Mouse (Mus musculus): Measurements from ENCODE around the gene Pnkp. TPM values are rescaled to one million over a fixed set of nuclear protein-coding genes. Genes with fewer than 3 reads are reported as not detected.
"Not testable (repeated sequence)": the region's sequence is repeated elsewhere in the genome, so short reads cannot be mapped to it uniquely, and the experiment has no call there.

Pnkp gene
- polyA plus RNA-seq, 1 experiment from 2014 or later: 43.2 TPM

DNA sequence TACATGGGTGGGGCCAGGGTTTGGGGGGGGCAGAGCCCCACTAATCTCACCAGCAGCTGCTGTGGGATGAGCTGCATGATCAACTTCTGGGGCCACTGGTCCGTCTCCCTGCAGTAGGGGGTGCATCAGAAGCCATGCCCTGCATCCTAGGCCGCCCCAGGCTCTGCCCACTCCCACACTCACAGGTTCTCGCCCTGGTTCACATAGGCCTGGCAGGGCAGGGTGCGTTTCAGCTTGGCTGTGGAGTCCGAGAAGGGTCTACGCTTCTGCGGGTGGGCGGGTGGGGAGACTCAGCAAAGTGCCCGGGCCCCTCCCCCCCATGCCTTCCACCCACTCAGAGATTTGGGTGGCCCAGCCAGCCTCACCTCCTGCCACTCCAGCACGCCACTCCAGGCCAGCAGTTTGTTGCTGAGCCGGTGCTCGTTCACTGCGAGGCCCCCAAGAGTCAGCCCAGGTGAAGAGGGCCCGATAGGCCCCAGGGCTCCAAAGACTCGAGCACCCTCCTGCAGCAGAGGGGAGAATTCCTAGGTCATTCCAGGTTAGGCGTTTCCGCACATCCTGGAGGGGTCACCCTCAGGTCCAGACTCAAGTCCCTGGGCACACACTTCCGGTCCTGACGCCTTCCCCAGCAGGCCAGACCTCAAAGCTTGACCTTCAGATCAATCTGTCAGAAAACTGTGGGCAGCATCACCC is 10.2 kb downstream of the Pnkp start:
- DNase-seq (ENCODE audit: low read depth, low spot score): no peak
- no peaks in the 10 kb centered on the region for H3K27me3 ChIP-seq
- no peak for ATAC-seq
- in situ Hi-C loops (cut with MboI; ENCODE audit: low pct_unique_long_range_greater_than_20kb): loop anchor here (25.0 kb wide), 1 partner anchor 845 kb away; the partner anchor contains the start of genes Dbp, Fam83e, Rpl18 and Sphk2
- CTCF ChIA-PET: no interaction called here
- TF ChIP-seq CTCF (IDR thresholded peaks at IDR 0.05): no peak
- POLR2A ChIA-PET: interaction anchor here (0.6 kb wide), 1 partner anchor 59 kb away, joined by 5 read pairs; no protein-coding TSS in a partner anchor

DNA sequence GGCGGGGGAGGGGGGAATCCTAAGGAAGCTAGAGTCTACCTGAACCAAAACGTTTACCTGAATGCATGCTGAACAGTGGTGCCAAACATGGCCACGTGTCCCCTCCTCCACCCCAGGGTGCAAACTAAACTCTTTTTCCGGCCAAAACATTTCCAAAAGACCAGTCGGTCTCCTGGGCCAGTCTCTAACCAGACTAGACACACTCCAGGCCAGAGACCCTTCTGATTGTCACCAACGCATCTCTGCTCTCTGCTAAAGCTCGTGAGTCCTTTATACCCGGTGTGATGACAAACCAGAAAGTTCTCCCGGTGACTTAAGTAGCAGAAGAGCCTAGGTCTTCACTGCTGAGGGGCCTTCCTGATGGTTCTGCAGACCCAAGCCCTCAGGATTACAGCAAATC is 10.9 kb downstream of the Pnkp start:
- ChIA-PET CTCF (no interaction called here), POLR2A (interaction anchor here (1.5 to 2.4 kb wide), 2 partner anchors 10 to 62 kb away, joined by 5 to 9 read pairs; partner anchors contain the start of genes Ap2a1 and Pnkp)
- ATAC-seq (no peak), DNase-seq (ENCODE audit: low read depth, low spot score) (no peak)
- TF ChIP-seq CTCF (IDR thresholded peaks at IDR 0.05): no peak
- H3K27me3 ChIP-seq: no peaks in the 10 kb centered on the region
- in situ Hi-C loops (cut with MboI; ENCODE audit: low pct_unique_long_range_greater_than_20kb): loop anchor here (25.0 kb wide), 1 partner anchor 844 kb away; the partner anchor contains the start of genes Dbp, Fam83e, Rpl18 and Sphk2

DNA sequence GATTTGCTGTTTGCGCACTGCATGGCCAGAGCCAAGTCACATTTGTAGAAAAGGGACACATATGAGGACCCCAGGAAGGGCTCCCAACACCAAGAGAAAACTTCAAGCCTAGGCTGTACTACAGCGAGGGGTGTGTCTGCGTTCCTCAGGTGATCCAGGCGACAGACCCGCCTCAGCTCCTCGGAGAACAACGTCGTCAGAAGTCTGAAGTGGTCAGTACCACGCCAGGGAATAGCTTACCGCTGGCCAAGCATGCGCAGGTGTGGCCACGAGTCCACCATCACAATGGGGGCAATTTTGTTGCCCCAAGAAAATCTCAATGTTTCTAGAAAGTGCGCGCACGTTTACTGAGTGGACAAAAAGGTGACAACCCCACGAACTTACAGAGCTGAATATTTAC is 11.5 kb downstream of the Pnkp start:
- DNase-seq (ENCODE audit: low read depth, low spot score) (no peak), ATAC-seq (no peak)
- in situ Hi-C loops (cut with MboI; ENCODE audit: low pct_unique_long_range_greater_than_20kb): loop anchor here (25.0 kb wide), 1 partner anchor 844 kb away; the partner anchor contains the start of genes Dbp, Fam83e, Rpl18 and Sphk2
- H3K27me3 ChIP-seq: no peaks in the 10 kb centered on the region
- TF ChIP-seq CTCF (IDR thresholded peaks at IDR 0.05): no peak
- ChIA-PET CTCF (interaction anchor here (1.5 kb wide), 1 partner anchor 23 kb away, joined by 4 read pairs; the partner anchor contains the start of gene Med25), POLR2A (interaction anchor here (1.5 to 2.4 kb wide), 2 partner anchors 11 to 62 kb away, joined by 5 to 9 read pairs; partner anchors contain the start of genes Ap2a1 and Pnkp)

DNA sequence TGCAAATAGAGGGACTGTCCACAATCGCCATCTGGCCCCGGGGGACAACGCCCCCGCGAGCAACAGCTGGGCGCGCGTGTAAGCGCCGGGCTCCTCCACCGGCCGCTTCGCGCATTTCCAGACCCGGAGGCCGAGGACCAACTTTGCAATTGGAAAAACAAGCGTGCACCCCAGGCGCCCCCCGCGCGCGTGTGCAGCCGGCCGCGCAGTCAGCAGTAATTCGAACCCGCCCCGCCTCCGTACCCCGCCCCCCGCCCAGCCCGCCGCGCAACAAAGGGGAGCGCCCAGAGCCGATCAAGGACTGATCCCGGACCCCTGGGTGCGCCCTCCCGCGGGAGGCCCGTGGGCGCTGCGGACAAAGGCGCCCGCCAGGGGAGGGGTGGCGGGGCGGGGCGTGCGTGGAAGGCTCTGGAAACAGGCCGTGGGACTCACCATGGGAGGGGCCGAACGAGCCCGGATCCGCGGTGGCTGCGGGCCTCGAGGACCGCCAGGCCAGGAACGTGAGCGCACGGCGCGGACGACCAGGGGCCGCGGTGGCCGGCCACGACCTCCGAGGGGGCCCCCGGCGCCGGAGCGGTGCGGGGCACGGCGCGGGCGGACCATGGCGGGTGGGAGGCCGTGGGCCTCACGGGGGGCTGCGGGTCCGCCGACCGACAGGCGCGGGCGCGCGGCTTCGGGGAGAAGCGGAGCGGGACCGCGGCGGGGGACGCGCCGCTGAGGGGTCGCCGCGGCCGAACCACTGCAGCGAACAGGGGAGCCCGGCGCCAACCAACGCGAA is 12.2 kb downstream of the Pnkp start:
- ChIA-PET POLR2A (interaction anchor here (0.6 to 2.4 kb wide), 6 partner anchors 12 to 61 kb away, joined by 3 to 9 read pairs (median 4); partner anchors contain the start of genes Ap2a1, Med25 and Pnkp), CTCF (interaction anchor here (0.7 to 1.5 kb wide), 4 partner anchors 8 to 89 kb away, joined by 3 to 4 read pairs (median 4); partner anchors contain the start of gene Med25)
- in situ Hi-C loops (cut with MboI; ENCODE audit: low pct_unique_long_range_greater_than_20kb): loop anchor here (25.0 kb wide), 1 partner anchor 843 kb away; the partner anchor contains the start of genes Dbp, Fam83e, Rpl18 and Sphk2
- H3K27me3 ChIP-seq: no peaks in the 10 kb centered on the region
- DNase-seq (ENCODE audit: low read depth, low spot score) (no peak), ATAC-seq (peak; percentile 21)
- TF ChIP-seq CTCF (IDR thresholded peaks at IDR 0.05): no peak

DNA sequence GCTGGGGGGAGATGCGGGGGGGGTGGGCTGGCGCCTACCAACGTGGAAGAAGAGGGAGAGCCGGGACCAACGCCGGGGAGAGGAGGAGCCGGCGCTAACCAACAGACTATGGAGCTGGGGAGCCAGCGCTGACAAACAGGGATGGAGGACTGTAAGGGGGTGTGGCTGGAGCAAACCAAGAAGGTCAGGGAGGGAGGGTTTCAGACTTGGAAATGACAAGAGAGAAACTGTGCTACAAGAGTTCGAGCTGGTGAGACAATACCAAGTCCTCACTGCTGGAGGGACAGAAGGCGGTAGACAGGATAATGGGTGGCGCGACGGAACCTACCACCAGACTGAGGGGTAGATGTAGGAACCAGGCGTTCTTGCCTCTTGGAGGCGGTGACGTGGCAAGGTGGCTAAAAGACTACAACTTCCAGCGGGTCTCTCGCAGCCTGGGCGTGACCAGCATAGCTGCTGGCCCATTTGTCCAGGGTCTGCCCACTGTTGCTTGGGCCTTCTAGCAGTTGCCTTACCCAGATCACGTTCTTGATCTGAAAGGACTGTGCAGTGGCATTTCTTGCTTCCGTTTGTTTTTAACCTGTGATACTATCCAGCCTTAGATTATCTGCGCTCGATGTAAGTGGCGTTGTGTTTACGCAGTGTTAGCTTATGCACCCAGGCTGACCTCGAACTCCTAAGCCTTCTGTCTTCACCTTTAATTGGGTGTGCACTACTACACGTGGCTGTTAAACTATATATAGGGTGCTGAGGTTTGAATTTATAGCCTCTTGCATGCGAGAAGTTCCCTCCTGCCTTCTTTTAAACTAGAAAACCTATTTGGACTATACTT is 13.0 kb downstream of the Pnkp start, which contains the start of gene Ptov1:
Ptov1 (minus strand) TSS at position 92 of the 832 bp plus-strand sequence.
- peak; percentile 83 for ATAC-seq
- no peaks in the 10 kb centered on the region for H3K27me3 ChIP-seq
- POLR2A ChIA-PET: interaction anchor here (0.6 to 2.4 kb wide), 6 partner anchors 14 to 60 kb away, joined by 3 to 6 read pairs (median 3); partner anchors contain the start of genes Ap2a1 and Med25
- in situ Hi-C loops (cut with MboI; ENCODE audit: low pct_unique_long_range_greater_than_20kb): loop anchor here (5.0 to 25.0 kb wide), 2 partner anchors 87 to 842 kb away; partner anchors contain the start of genes Dbp, Fam83e, Rpl18 and Sphk2
- no peak for TF ChIP-seq CTCF (IDR thresholded peaks at IDR 0.05)
- CTCF ChIA-PET: interaction anchor here (0.7 to 1.5 kb wide), 4 partner anchors 9 to 88 kb away, joined by 3 to 4 read pairs (median 4); partner anchors contain the start of gene Med25
- peak; percentile 93 for DNase-seq (ENCODE audit: low read depth, low spot score)

DNA sequence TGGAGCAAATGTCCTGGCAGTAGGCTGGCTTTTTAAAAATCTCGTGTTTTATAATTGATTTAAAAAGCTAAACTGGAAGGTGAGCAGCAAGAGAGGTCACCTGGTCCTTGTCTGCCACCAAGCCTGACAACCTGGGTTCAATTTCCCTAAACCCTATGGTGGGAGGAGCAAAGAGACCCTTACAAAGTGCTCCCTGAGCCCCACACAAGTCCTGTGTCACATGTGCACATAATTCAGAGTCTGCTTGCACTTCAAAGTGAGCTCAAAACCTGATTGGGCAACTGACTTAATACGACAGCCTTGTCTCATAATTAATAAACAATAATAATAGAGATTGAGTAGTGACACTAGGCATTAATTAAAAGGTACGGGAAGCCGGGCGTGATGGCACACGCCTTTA is 13.7 kb downstream of the Pnkp start:
- in situ Hi-C loops (cut with MboI; ENCODE audit: low pct_unique_long_range_greater_than_20kb): loop anchor here (5.0 to 25.0 kb wide), 2 partner anchors 87 to 842 kb away; partner anchors contain the start of genes Dbp, Fam83e, Rpl18 and Sphk2
- H3K27me3 ChIP-seq: no peaks in the 10 kb centered on the region
- CTCF ChIA-PET: interaction anchor here (1.2 to 1.3 kb wide), 3 partner anchors 10 to 87 kb away, joined by 3 read pairs; no protein-coding TSS in a partner anchor
- POLR2A ChIA-PET: interaction anchor here (0.8 to 1.5 kb wide), 3 partner anchors 15 to 21 kb away, joined by 3 to 6 read pairs (median 3); partner anchors contain the start of gene Med25
- DNase-seq (ENCODE audit: low read depth, low spot score) (no peak), ATAC-seq (no peak)
- no peak for TF ChIP-seq CTCF (IDR thresholded peaks at IDR 0.05)

DNA sequence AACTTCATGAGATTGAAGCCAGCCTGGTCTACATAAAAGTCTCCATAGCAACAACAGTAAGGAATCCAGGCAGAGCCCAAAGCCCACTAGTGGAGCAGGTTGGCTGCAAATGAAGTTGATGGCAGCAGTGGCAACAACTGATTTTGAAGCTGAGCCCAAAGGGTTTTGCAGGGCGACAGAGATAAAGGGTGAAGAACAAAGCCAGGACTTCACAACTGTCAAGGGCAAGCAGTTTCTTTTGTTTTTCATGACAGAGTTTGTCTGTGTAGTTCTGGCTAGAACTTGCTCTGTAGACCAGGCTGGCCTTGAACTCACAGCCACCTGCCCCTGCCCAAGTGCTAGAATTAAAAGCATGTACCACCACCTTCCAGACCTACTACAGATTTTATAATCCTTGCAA is 14.2 kb downstream of the Pnkp start:
- no peak for DNase-seq (ENCODE audit: low read depth, low spot score)
- in situ Hi-C loops (cut with MboI; ENCODE audit: low pct_unique_long_range_greater_than_20kb): loop anchor here (5.0 to 25.0 kb wide), 2 partner anchors 86 to 841 kb away; partner anchors contain the start of genes Dbp, Fam83e, Rpl18 and Sphk2

DNA sequence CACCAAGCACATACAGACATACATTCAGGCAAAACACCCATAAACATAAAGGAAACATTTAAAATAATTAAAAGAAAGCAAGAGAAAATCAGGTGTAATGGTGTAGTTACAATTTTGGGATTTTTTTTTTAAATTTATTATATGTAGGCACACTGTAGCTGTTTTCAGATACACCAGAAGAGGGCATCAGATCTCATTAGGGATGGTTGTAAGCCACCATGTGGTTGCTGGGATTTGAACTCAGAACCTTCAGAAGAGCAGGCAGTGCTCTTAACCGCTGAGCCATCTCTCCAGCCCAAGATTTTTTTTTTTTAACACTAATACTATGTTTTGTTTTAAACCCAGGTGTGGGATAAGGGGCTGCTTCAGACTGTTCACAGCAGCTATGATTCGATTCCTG is 14.8 kb downstream of the Pnkp start:
- ATAC-seq; POLR2A ChIA-PET; H3K27me3 ChIP-seq; DNase-seq (ENCODE audit: low read depth, low spot score): not testable (repeated sequence)
- in situ Hi-C loops (cut with MboI; ENCODE audit: low pct_unique_long_range_greater_than_20kb): loop anchor here (5.0 to 25.0 kb wide), 2 partner anchors 86 to 841 kb away; partner anchors contain the start of genes Dbp, Fam83e, Rpl18 and Sphk2
- CTCF ChIA-PET: interaction anchor here (1.1 to 1.3 kb wide), 3 partner anchors 11 to 13 kb away, joined by 3 read pairs; no protein-coding TSS in a partner anchor

More for the DNA sequence above, 14.2 kb downstream of the Pnkp start:
- ChIA-PET POLR2A (no interaction called here), CTCF (interaction anchor here (1.1 to 1.3 kb wide), 3 partner anchors 11 to 14 kb away, joined by 3 read pairs; no protein-coding TSS in a partner anchor)
- TF ChIP-seq CTCF (IDR thresholded peaks at IDR 0.05): no peak
- no peaks in the 10 kb centered on the region for H3K27me3 ChIP-seq
- ATAC-seq: no peak

DNA sequence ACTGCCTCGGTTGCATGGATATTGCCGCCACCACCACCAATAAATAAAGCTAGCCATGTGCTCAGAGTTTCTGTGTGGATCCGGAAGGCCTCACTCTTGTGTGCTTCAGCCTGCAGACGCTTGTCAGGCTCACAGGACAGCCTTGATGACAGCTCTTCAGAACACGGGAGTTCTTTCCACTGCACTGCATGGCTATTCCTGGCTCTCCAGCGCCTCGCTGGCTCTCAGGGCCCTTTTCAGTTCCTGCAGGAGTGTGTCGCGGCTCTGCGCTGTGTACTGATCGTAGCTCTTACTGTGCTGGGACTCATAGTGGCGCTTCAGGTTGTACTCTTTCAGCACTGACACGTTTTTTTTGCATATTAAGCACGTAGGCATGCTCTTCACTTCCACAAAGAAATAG is 20.9 kb downstream of the Pnkp start:
- in situ Hi-C loops (cut with MboI; ENCODE audit: low pct_unique_long_range_greater_than_20kb): no loop called here
- no peak for TF ChIP-seq CTCF (IDR thresholded peaks at IDR 0.05)
- no peak for DNase-seq (ENCODE audit: low read depth, low spot score)
- ChIA-PET POLR2A (no interaction called here), CTCF (no interaction called here)
- H3K27me3 ChIP-seq: no peaks in the 10 kb centered on the region
- no peak for ATAC-seq
